Mouse (Mus musculus) MEL (cell line): Measurements from ENCODE around the gene Olfr91. TPM values are rescaled to one million over a fixed set of nuclear protein-coding genes. Genes with fewer than 3 reads are reported as not detected.

ENCODE experiments used
- DNase-seq: peaks from one replicate; pipeline ENCODE4 v3.0.0; 2011; ENCODE audit warnings: low read depth, low spot score
- H3K27ac ChIP-seq: 2 replicates; pipeline ENCODE4 v1.5.1; 2012; ENCODE audit warnings: low read depth, mild to moderate bottlenecking, control low read depth, low read length, moderate library complexity; ENCODE audit not compliant: control insufficient read depth
- H3K27me3 ChIP-seq, 2 experiments: fragments of 150-350 bp in 1 of 2; sonication (generic) in 1 of 2; 2 replicates each; pipeline ENCODE4 v1.6.1; 2012; ENCODE audit warnings: low read length in 2 of 2, mild to moderate bottlenecking in 2 of 2, improper control_type of control experiment in 1 of 2, moderate library complexity in 1 of 2; ENCODE audit not compliant: insufficient read depth in 2 of 2, control insufficient read depth in 1 of 2
- H3K36me3 ChIP-seq, 2 experiments: 2 replicates each; pipeline ENCODE4 v1.6.1; 2012 to 2014; ENCODE audit warnings: low read length in 2 of 2, improper control_type of control experiment in 1 of 2, inconsistent platforms in 1 of 2, mild to moderate bottlenecking in 1 of 2; ENCODE audit not compliant: insufficient read depth in 2 of 2, control insufficient read depth in 1 of 2
- H3K4me1 ChIP-seq, 2 experiments: fragments of 150-350 bp in 1 of 2; sonication (generic) in 1 of 2; 2 replicates each; pipeline ENCODE4 v1.6.1; 2012; ENCODE audit warnings: low read length in 2 of 2, improper control_type of control experiment in 1 of 2, mild to moderate bottlenecking in 1 of 2; ENCODE audit not compliant: insufficient read depth in 2 of 2, control insufficient read depth in 1 of 2
- H3K4me3 ChIP-seq, 2 experiments: fragments of 150-350 bp in 1 of 2; sonication (generic) in 1 of 2; 2 replicates each; pipeline ENCODE4 v1.5.1; 2012; ENCODE audit warnings: low read depth in 2 of 2, low read length in 2 of 2, mild to moderate bottlenecking in 2 of 2, moderate library complexity in 2 of 2, control low read depth in 1 of 2, improper control_type of control experiment in 1 of 2; ENCODE audit not compliant: control insufficient read depth in 1 of 2, insufficient read depth in 1 of 2
- H3K79me2 ChIP-seq: 2 replicates; pipeline ENCODE4 v1.6.1; 2012; ENCODE audit warnings: mild to moderate bottlenecking, low read length, moderate library complexity; ENCODE audit not compliant: control insufficient read depth, poor library complexity, insufficient read depth
- H3K9ac ChIP-seq: 2 replicates; pipeline ENCODE4 v1.6.1; 2012; ENCODE audit warnings: low read depth, mild to moderate bottlenecking, control low read depth, low read length, moderate library complexity; ENCODE audit not compliant: control insufficient read depth, poor library complexity, severe bottlenecking
- H3K9me3 ChIP-seq: fragments of 150-350 bp; sonication (generic); replicated peaks from 2 replicates; pipeline ENCODE4 v1.6.1; 2012; ENCODE audit warnings: mild to moderate bottlenecking, low read length, improper control_type of control experiment, moderate library complexity; ENCODE audit not compliant: insufficient read depth
- CHD1 ChIP-seq: IDR thresholded peaks from 2 replicates; pipeline ENCODE4 v1.6.1; 2012; ENCODE audit warnings: low read depth, mild to moderate bottlenecking, inconsistent platforms, low read length, improper control_type of control experiment
- E2F4 ChIP-seq: IDR thresholded peaks from 2 replicates; pipeline ENCODE4 v1.6.1; 2011; ENCODE audit warnings: low read depth, low read length, improper control_type of control experiment, borderline replicate concordance
- ELF1 ChIP-seq: IDR thresholded peaks from 2 replicates; pipeline ENCODE4 v1.6.1; 2014; ENCODE audit warnings: low read depth, mild to moderate bottlenecking, inconsistent platforms, low read length, improper control_type of control experiment, moderate library complexity
- EP300 ChIP-seq, 2 experiments: IDR thresholded peaks; 2 replicates each; pipeline ENCODE4 v1.6.1; 2011; ENCODE audit warnings: improper control_type of control experiment in 2 of 2, low read length in 2 of 2, low read depth in 1 of 2, mild to moderate bottlenecking in 1 of 2
- HCFC1 ChIP-seq: IDR thresholded peaks from 2 replicates; pipeline ENCODE4 v1.6.1; 2012; ENCODE audit warnings: low read depth, mild to moderate bottlenecking, inconsistent platforms, low read length, improper control_type of control experiment, moderate library complexity
- JUND ChIP-seq: IDR thresholded peaks from 2 replicates; pipeline ENCODE4 v1.6.1; 2011; ENCODE audit warnings: low read depth, mild to moderate bottlenecking, improper control_type of control experiment, low read length
- MAZ ChIP-seq: IDR thresholded peaks from 2 replicates; pipeline ENCODE4 v1.6.1; 2012; ENCODE audit warnings: low read depth, mild to moderate bottlenecking, inconsistent platforms, low read length, improper control_type of control experiment
- MEF2A ChIP-seq: IDR thresholded peaks from 2 replicates; pipeline ENCODE4 v1.6.1; 2014; ENCODE audit warnings: low read depth, mild to moderate bottlenecking, inconsistent platforms, low read length, improper control_type of control experiment; ENCODE audit not compliant: poor library complexity, insufficient replicate concordance, severe bottlenecking; ENCODE audit errors: extremely low read depth
- MYB ChIP-seq: IDR thresholded peaks from 2 replicates; pipeline ENCODE4 v1.6.1; 2011; ENCODE audit warnings: mild to moderate bottlenecking, low read depth, low read length, improper control_type of control experiment
- NRF1 ChIP-seq: IDR thresholded peaks from 2 replicates; pipeline ENCODE4 v1.6.1; 2014; ENCODE audit warnings: low read depth, mild to moderate bottlenecking, inconsistent platforms, low read length, improper control_type of control experiment, moderate library complexity; ENCODE audit not compliant: poor library complexity, insufficient read depth, severe bottlenecking
- POLR2AphosphoS5 ChIP-seq: IDR thresholded peaks from 2 replicates; pipeline ENCODE4 v1.6.1; 2012; ENCODE audit warnings: low read depth, borderline replicate concordance, mild to moderate bottlenecking, inconsistent platforms, low read length, moderate library complexity, mixed read lengths
- SIN3A ChIP-seq: IDR thresholded peaks from 2 replicates; pipeline ENCODE4 v1.6.1; 2012; ENCODE audit warnings: low read length, improper control_type of control experiment, inconsistent platforms
- TBP ChIP-seq: IDR thresholded peaks from 2 replicates; pipeline ENCODE4 v1.8.0; 2011; ENCODE audit warnings: low read depth, low read length, improper control_type of control experiment
- TCF12 ChIP-seq: IDR thresholded peaks from 2 replicates; pipeline ENCODE4 v1.6.1; 2014; ENCODE audit warnings: low read depth, mild to moderate bottlenecking, inconsistent platforms, low read length, improper control_type of control experiment, moderate library complexity
- UBTF ChIP-seq: IDR thresholded peaks from 2 replicates; pipeline ENCODE4 v1.6.1; 2012; ENCODE audit warnings: low read depth, mild to moderate bottlenecking, inconsistent platforms, low read length, improper control_type of control experiment, moderate library complexity, borderline replicate concordance; ENCODE audit not compliant: insufficient read depth
- USF2 ChIP-seq, 2 experiments: IDR thresholded peaks; 2 replicates each; pipeline ENCODE4 v1.6.1; 2011 to 2012; ENCODE audit warnings: improper control_type of control experiment in 2 of 2, low read length in 2 of 2, borderline replicate concordance in 1 of 2, inconsistent platforms in 1 of 2, low read depth in 1 of 2, mild to moderate bottlenecking in 1 of 2; ENCODE audit not compliant: insufficient read depth in 1 of 2
- ZC3H11A ChIP-seq: IDR thresholded peaks from 2 replicates; pipeline ENCODE4 v1.6.1; 2012; ENCODE audit warnings: low read depth, mild to moderate bottlenecking, inconsistent platforms, low read length, improper control_type of control experiment
- ZMIZ1 ChIP-seq: IDR thresholded peaks from 2 replicates; pipeline ENCODE4 v1.6.1; 2012; ENCODE audit warnings: low read depth, mild to moderate bottlenecking, inconsistent platforms, low read length, improper control_type of control experiment, moderate library complexity
- ZNF384 ChIP-seq: IDR thresholded peaks from 2 replicates; pipeline ENCODE4 v1.6.1; 2012; ENCODE audit warnings: low read depth, mild to moderate bottlenecking, inconsistent platforms, low read length, improper control_type of control experiment
- polyA plus RNA-seq, 2 experiments: library from polyadenylated mRNA; stranded (reverse) in 1 of 2; unstranded in 1 of 2; fragments of >175 nt in 1 of 2; fragments of >200 nt in 1 of 2; gene quantifications; 2 replicates each; pipeline versions ENCODE4 v1.2.1 to v1.2.4; 2012; ENCODE audit warnings: low replicate concordance in 2 of 2, low read depth in 1 of 2; ENCODE audit not compliant: insufficient read length in 2 of 2, insufficient read depth in 1 of 2, missing spikeins in 1 of 2
- total RNA-seq: library from RNA; depleted of rRNA; stranded (reverse); fragments of 300-350 nt; gene quantifications from 2 replicates; pipeline ENCODE4 v1.2.3, GENCODE M21; 2012

Olfr91 gene
- total and polyA plus RNA-seq, 3 experiments: not detected

GRCm38 (mm10) chr17:37051745-37052144 is 46.3 kb downstream of the Olfr91 start:
- Histone ChIP-seq H3K79me2 (no peaks in the 10 kb centered on the region; the same call in 1 of the 2 replicates), H3K9me3 (no peaks in the 10 kb centered on the region), H3K9ac (no peak overlapping the region), H3K4me3 (no peak overlapping the region), H3K36me3 (peaks cover 0 to 3% of the 10 kb centered on the region in 2 experiments; a peak in 2 of 4 replicates), H3K27ac (no peak overlapping the region), H3K4me1 (no peaks in the 10 kb centered on the region), H3K27me3 (no peaks in the 10 kb centered on the region)
- TF ChIP-seq JUND (no peak), ELF1 (no peak), HCFC1 (no peak)
- DNase-seq: no peak

DNA sequence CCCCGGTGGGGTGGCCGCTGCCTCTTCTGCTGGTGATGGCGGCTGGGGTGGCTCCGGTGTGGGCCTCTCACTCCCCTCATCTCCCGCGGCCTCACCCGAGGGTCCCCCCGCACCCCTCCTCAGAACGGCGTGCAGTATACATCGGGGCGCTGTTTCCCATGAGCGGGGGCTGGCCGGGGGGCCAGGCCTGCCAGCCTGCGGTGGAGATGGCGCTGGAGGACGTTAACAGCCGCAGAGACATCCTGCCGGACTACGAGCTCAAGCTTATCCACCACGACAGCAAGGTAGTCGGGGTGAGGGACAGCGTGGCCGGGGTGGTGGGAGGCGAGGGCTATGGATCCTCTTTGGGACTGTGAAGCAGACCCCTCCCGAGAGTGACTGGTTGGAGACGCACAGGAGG is 47.2 kb downstream of the Olfr91 start:
- DNase-seq: no peak
- Histone ChIP-seq H3K9ac (no peak overlapping the region), H3K9me3 (no peaks in the 10 kb centered on the region), H3K36me3 (peaks cover 0 to 3% of the 10 kb centered on the region in 2 experiments; a peak in 2 of 4 replicates), H3K4me3 (no peak overlapping the region), H3K79me2 (peaks cover 1% of the 10 kb centered on the region), H3K27me3 (no peaks in the 10 kb centered on the region), H3K4me1 (no peaks in the 10 kb centered on the region), H3K27ac (no peak overlapping the region)
- no peak for TF ChIP-seq TCF12
- TF ChIP-seq MEF2A: no peak
- no peak for TF ChIP-seq ZMIZ1

- H3K9ac ChIP-seq: no peak overlapping the region
Observed at GRCm38 (mm10) chr17:37050399-37050798, 47.7 kb downstream of the Olfr91 start.

More at GRCm38 (mm10) chr17:37050399-37050798, 47.7 kb downstream of the Olfr91 start:
- Histone ChIP-seq H3K27me3 (no peaks in the 10 kb centered on the region), H3K4me3 (no peak overlapping the region), H3K36me3 (peaks cover 0 to 3% of the 10 kb centered on the region in 2 experiments; a peak in 2 of 4 replicates), H3K9me3 (no peaks in the 10 kb centered on the region), H3K79me2 (peaks cover 1% of the 10 kb centered on the region), H3K27ac (no peak overlapping the region), H3K4me1 (no peaks in the 10 kb centered on the region)
- DNase-seq: no peak
- TF ChIP-seq TBP (no peak), MAZ (no peak), ELF1 (no peak), ZC3H11A (no peak), UBTF (no peak), MEF2A (no peak), CHD1 (no peak), EP300 (IDR thresholded peaks at IDR 0.05; ENCODE audit: low read depth in 1 of 2, low read length in 2 of 2) (no peak), ZNF384 (no peak), E2F4 (no peak), POLR2AphosphoS5 (no peak), SIN3A (no peak), USF2 (IDR thresholded peaks at IDR 0.05; ENCODE audit: borderline replicate concordance in 1 of 2, insufficient read depth in 1 of 2, low read depth in 1 of 2, low read length in 2 of 2) (no peak), MYB (no peak), NRF1 (no peak)
